Mouse (Mus musculus) embryonic facial prominence, embryonic 10.5 days (tissue): ENCODE results near the gene Ssr1. TPM values are rescaled to one million over a fixed set of nuclear protein-coding genes. Genes with fewer than 3 reads are reported as not detected.

Source experiments
- DNase-seq: peaks from one replicate; pipeline ENCODE4 v3.0.0-alpha.2; 2017; ENCODE audit warnings: low spot score
- H3K27ac ChIP-seq: fragments of 300-500 bp; sonication (generic); replicated peaks from 2 replicates; pipeline ENCODE4 v1.5.1; 2016; ENCODE audit warnings: mild to moderate bottlenecking
- H3K27me3 ChIP-seq: fragments of 300-500 bp; sonication (generic); replicated peaks from 2 replicates; pipeline ENCODE4 v1.6.1; 2016; ENCODE audit warnings: low read depth, mild to moderate bottlenecking; ENCODE audit not compliant: poor library complexity, severe bottlenecking
- H3K36me3 ChIP-seq: fragments of 300-500 bp; sonication (generic); replicated peaks from 2 replicates; pipeline ENCODE4 v1.6.1; 2016; ENCODE audit warnings: mild to moderate bottlenecking, moderate library complexity
- H3K4me1 ChIP-seq: fragments of 300-500 bp; sonication (generic); 2 replicates; pipeline ENCODE4 v1.6.1; 2016
- H3K4me3 ChIP-seq: fragments of 300-500 bp; sonication (generic); 2 replicates; pipeline ENCODE4 v1.5.1; 2016; ENCODE audit warnings: mild to moderate bottlenecking, moderate library complexity
- H3K9me3 ChIP-seq: fragments of 300-500 bp; sonication (generic); 2 replicates; pipeline ENCODE4 v1.6.1; 2016; ENCODE audit warnings: mild to moderate bottlenecking
- WGBS: fragments of 180-500 bp; shearing (Covaris S2); methylation state at CpG from one replicate; pipeline ENCODE4 v1.1.7; 2016; 5-methylcytosine and 5-hydroxymethylcytosine counted together
- polyA plus RNA-seq: library from polyadenylated mRNA; unstranded; fragments of >200 nt; fragmentation: Nextera tagmentation; extraction: Ambion mirVana; gene quantifications from 2 replicates; pipeline ENCODE4 v1.2.1, GENCODE M21; 2016

The Ssr1 gene
- polyA plus RNA-seq, 1 experiment from 2014 or later = 110 TPM

DNA sequence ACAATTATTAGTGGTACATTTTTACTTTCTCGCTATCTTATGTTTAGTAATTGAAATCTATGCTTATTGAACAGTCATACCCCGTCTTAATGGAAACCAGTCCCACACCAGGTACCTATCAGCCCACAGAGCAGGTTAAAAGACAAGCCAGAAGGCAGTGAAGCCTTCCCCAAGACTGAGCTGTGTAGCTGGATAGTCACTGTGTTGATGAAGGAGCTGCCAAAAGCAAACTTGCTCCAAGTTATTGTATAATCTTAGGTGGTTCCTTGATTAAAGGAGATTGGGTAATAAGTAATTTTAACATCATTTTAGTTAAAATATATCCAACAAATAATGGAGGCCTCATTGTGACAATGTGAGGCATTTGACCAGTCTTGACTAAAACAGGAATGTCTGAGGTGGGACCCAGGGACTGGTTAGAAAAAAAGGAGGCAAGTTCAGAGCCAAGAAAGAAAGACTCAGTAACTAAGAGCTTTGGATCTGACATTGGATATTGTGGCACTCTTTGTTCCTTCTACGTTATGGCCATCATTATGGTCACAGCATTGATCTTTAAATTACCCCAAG lies 74.2 kb downstream of the Ssr1 start:
- Histone ChIP-seq H3K9me3 (no peaks in the 10 kb centered on the region), H3K4me3 (no peak overlapping the region), H3K27me3 (no peaks in the 10 kb centered on the region), H3K36me3 (peaks cover 44% of the 10 kb centered on the region), H3K27ac (no peak overlapping the region), H3K4me1 (no peaks in the 10 kb centered on the region)
- 92% methylated on average over 3 of the region's 3 CpGs for WGBS
- no peak for DNase-seq

DNA sequence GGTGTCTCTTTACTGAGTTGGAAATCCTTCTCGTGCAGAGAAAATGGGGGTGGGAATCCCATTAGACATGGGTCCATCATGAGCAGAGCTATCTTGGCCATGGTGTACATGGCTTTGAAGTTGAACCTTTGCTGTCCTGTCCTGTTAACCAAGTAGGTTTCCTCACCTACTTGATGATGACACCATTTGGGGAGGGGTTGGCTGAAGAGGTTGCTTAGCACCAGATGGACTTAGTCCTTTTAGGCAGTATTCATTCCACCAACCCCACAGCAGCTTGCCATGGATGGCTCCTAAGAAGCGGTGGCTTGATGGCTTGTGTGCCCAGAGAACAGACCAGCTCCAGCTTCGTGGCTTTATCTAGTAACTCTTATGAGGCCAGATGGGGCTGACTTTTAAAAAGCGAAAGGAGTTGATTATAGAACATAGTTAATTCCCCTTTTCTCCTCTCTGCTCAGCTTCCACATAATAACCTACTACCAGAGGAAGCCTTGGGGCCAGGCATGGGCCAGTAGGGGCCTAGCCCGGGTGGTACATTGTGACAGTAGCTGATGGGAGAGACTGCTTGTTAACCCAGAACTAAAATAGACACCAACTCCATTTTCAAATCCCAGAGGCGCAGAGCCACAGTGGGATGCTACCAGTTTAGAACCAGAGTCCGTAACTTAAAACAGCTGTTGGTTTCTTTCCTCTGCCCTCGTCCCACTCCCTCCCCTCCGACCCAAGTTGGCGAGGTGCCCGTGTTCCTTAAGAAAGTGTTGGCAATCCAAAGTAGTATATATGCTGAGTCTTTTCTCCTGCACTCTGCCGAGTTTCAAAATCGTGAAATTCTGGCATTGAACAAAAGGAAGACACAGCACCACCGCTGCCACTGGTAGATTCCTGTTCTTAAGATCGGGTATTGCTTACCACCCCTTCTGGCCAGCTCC lies 75.4 kb downstream of the Ssr1 start:
- no peaks in the 10 kb centered on the region for H3K9me3 ChIP-seq
- H3K4me3 ChIP-seq = no peak overlapping the region
- no peak for DNase-seq
- 0 out of 2 replicates have a peak, but pooled peaks cover 6% of the 10 kb centered on the region for H3K4me1 ChIP-seq
- H3K36me3 ChIP-seq = peaks cover 44% of the 10 kb centered on the region
- H3K27ac ChIP-seq = no peak overlapping the region
- WGBS = 88% methylated on average over 15 of the region's 15 CpGs
- H3K27me3 ChIP-seq = no peaks in the 10 kb centered on the region

Other genes with a start within 250 kb of the Ssr1 start
- gene Rreb1, start 215.8 kb downstream of the Ssr1 start, polyA plus RNA-seq = 6.0 and 6.4 TPM in 2 replicates
- 58.4 and 61.8 TPM in 2 replicates for gene Riok1, start 42.8 kb upstream of the Ssr1 start, polyA plus RNA-seq
- 0.65 and 1.1 TPM in 2 replicates for gene Cage1, start 42.9 kb upstream of the Ssr1 start, polyA plus RNA-seq
- gene Dsp, start 157.1 kb upstream of the Ssr1 start, polyA plus RNA-seq = 3.6 and 3.8 TPM in 2 replicates
- 35.2 and 36.2 TPM in 2 replicates for gene Snrnp48, start 210.7 kb upstream of the Ssr1 start, polyA plus RNA-seq